Mouse (Mus musculus): ENCODE results near the gene Mosmo.

DNA sequence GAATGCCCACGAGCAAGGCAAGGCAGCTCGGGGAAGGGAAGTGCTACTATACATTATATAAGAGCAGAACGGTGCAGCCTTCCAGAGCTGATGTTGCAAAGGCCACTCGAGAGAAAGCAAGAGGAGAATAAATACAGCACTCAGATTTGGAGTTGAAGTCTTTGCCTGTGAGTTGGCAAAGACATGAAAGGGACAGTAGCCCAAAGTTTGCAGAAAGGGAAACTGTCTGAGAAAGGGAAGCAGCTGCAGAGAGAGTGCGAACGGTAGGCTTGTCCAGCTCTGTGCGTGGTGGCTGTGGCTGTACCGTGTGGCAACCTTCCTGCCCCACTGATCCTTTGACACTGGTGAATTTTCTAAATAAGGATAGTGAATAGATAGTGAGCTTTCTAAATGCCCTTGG lies 1.6 kb downstream of the Mosmo start:
- TF ChIP-seq CTCF (IDR thresholded peaks at IDR 0.05; ENCODE audit: low read depth) (no peak), EP300 (IDR thresholded peaks at IDR 0.05; ENCODE audit: low read depth) (no peak)

Measured in heart, postnatal 0 days (tissue).